In the genomic region with DNA sequence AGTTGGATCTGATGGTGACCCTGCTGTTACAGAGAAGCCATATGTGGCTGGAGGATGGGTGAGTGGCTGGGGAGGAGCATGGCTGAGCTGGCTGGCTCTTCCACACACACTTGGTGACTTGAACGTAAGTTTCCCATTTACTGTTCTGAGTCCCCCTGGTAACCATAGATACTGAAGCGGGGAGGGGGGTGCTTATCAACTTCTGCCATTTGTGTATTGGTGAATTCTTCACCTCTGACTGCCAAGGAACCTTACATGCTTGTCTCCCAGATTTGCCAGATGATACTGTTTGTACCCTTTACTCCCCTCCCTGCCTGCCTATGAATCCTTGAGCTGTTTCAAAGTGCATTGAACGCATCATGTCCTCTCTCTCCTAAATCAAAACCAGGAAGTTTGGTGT, we compare ENCODE assay signal across 20 mouse cellular contexts. TPM values are rescaled to one million over a fixed set of nuclear protein-coding genes. Genes with fewer than 3 reads are reported as not detected.
DNase-seq lines count a peak whose midpoint lies in the region; ATAC-seq and TF ChIP-seq lines count a peak whose summit lies in the region.
"Had no signal": no experiment of that assay in that cellular context is flagged by ENCODE, and none has a peak within 500 bp of the region (broad histone marks: within the 10 kb centered on the region; RNA-seq: fewer than 3 reads in every experiment).

No protein-coding gene starts in this region.

- H3K9me3 ChIP-seq in kidney, embryonic 15.5 days (replicated peaks): peaks cover 3% of the 10 kb centered on the region; the same call in 1 of the 2 replicates
- H3K9me3 ChIP-seq in kidney, embryonic 14.5 days (ENCODE audit: control insufficient read depth, low read length): no peaks in the 10 kb centered on the region; the same call in 1 of the 2 replicates
- no peaks in the 10 kb centered on the region for H3K9me3 ChIP-seq in embryonic facial prominence, embryonic 15.5 days (replicated peaks)
- no peaks in the 10 kb centered on the region for H3K9me3 ChIP-seq in intestine, postnatal 0 days (ENCODE audit: control insufficient read depth)
- peaks cover 14% of the 10 kb centered on the region for H3K9me3 ChIP-seq in midbrain, embryonic 10.5 days (replicated peaks)
- H3K9me3 ChIP-seq: embryonic facial prominence, embryonic 12.5 days; forebrain, embryonic 13.5 days; hindbrain, embryonic 12.5 days had no signal

- peak overlapping the region; percentile 41; the same call in 1 of the 2 replicates for H3K27ac ChIP-seq in kidney, embryonic 15.5 days
- H3K27ac ChIP-seq in kidney, embryonic 14.5 days (ENCODE audit: low read depth, low read length): no peak overlapping the region; the same call in 1 of the 2 replicates
- 0 out of 2 replicates have a peak overlapping the region, but pooled peaks have one; percentile 28 for H3K27ac ChIP-seq in embryonic facial prominence, embryonic 15.5 days (replicated peaks)
- H3K27ac ChIP-seq in intestine, postnatal 0 days (ENCODE audit: low read depth, low read length): peak overlapping the region; percentile 80
- no peak overlapping the region for H3K27ac ChIP-seq in midbrain, embryonic 10.5 days (replicated peaks)
- H3K27ac ChIP-seq: forebrain, embryonic 13.5 days; heart, adult 2 months; hindbrain, embryonic 12.5 days had no signal

- no peak for TF ChIP-seq CTCF in intestine, postnatal 0 days (IDR thresholded peaks at IDR 0.05; ENCODE audit: low read depth)

- intact Hi-C loops in heart, postnatal 25 days (cut with DNase I): no loop called here

- no peak overlapping the region for H3K4me3 ChIP-seq in kidney, embryonic 15.5 days (replicated peaks)
- H3K4me3 ChIP-seq in kidney, embryonic 14.5 days (ENCODE audit: low read length): no peak overlapping the region
- H3K4me3 ChIP-seq in embryonic facial prominence, embryonic 15.5 days (replicated peaks): no peak overlapping the region
- H3K4me3 ChIP-seq in intestine, postnatal 0 days (ENCODE audit: low read depth, low read length): no peak overlapping the region
- H3K4me3 ChIP-seq in midbrain, embryonic 10.5 days: no peak overlapping the region
- H3K4me3 ChIP-seq: embryonic facial prominence, embryonic 12.5 days; forebrain, embryonic 13.5 days; heart, adult 2 months; hindbrain, embryonic 12.5 days had no signal

- WGBS in kidney, embryonic 15.5 days: 60% methylated on average over 3 of the region's 3 CpGs
- 56% methylated on average over 3 of the region's 3 CpGs for WGBS in kidney, embryonic 14.5 days
- WGBS in embryonic facial prominence, embryonic 15.5 days: 56% methylated on average over 3 of the region's 3 CpGs
- WGBS in intestine, postnatal 0 days: 67% methylated on average over 3 of the region's 3 CpGs
- WGBS in midbrain, embryonic 10.5 days: 87% methylated on average over 3 of the region's 3 CpGs

- peaks cover 19% of the 10 kb centered on the region for H3K36me3 ChIP-seq in kidney, embryonic 15.5 days
- peaks cover 3% of the 10 kb centered on the region; the same call in 1 of the 2 replicates for H3K36me3 ChIP-seq in kidney, embryonic 14.5 days (ENCODE audit: control insufficient read depth, insufficient read depth, low read length)
- H3K36me3 ChIP-seq in embryonic facial prominence, embryonic 15.5 days: peaks cover 7% of the 10 kb centered on the region; the same call in 1 of the 2 replicates
- H3K36me3 ChIP-seq in intestine, postnatal 0 days (ENCODE audit: control insufficient read depth, insufficient read depth): peaks cover 12% of the 10 kb centered on the region
- H3K36me3 ChIP-seq in midbrain, embryonic 10.5 days: peaks cover 44% of the 10 kb centered on the region
- H3K36me3 ChIP-seq: embryonic facial prominence, embryonic 12.5 days had no signal

- H3K4me1 ChIP-seq in kidney, embryonic 15.5 days: peaks cover 72% of the 10 kb centered on the region
- H3K4me1 ChIP-seq in kidney, embryonic 14.5 days (ENCODE audit: control insufficient read depth, insufficient read depth, low read length): peaks cover 54% of the 10 kb centered on the region
- H3K4me1 ChIP-seq in embryonic facial prominence, embryonic 15.5 days: peaks cover 62% of the 10 kb centered on the region
- H3K4me1 ChIP-seq in intestine, postnatal 0 days (replicated peaks; ENCODE audit: control insufficient read depth, insufficient read depth, low read length): peaks cover 6% of the 10 kb centered on the region; the same call in 1 of the 2 replicates
- peaks cover 24% of the 10 kb centered on the region for H3K4me1 ChIP-seq in midbrain, embryonic 10.5 days

- peak; percentile 75 for DNase-seq in heart, adult 11 months
- no peak for DNase-seq in heart, postnatal 25 days (ENCODE audit: low spot score)
- no peak for DNase-seq in embryo, embryonic 11 days
- DNase-seq in midbrain, embryonic 10.5 days (ENCODE audit: low spot score): no peak
- DNase-seq: adrenal gland, adult 2 months; adrenal gland, postnatal 25 days; cerebellum, adult 18-20 months; cerebellum, postnatal 10 days; heart, adult 2 months; heart, postnatal 4 days had no signal

- no peaks in the 10 kb centered on the region for H3K27me3 ChIP-seq in kidney, embryonic 15.5 days
- no peaks in the 10 kb centered on the region for H3K27me3 ChIP-seq in kidney, embryonic 14.5 days (ENCODE audit: control insufficient read depth, insufficient read depth, low read length)
- no peaks in the 10 kb centered on the region for H3K27me3 ChIP-seq in embryonic facial prominence, embryonic 15.5 days
- no peaks in the 10 kb centered on the region for H3K27me3 ChIP-seq in intestine, postnatal 0 days (replicated peaks; ENCODE audit: control insufficient read depth, insufficient read depth, low read length)
- no peaks in the 10 kb centered on the region for H3K27me3 ChIP-seq in midbrain, embryonic 10.5 days (ENCODE audit: low read depth, poor library complexity, severe bottlenecking)
- H3K27me3 ChIP-seq: CH12.LX; embryonic facial prominence, embryonic 12.5 days; forebrain, embryonic 13.5 days; hindbrain, embryonic 12.5 days had no signal

- ATAC-seq in kidney, embryonic 15.5 days (replicated peaks; ENCODE audit: low FRiP score): no peak
- ATAC-seq in kidney, embryonic 14.5 days (ENCODE audit: low FRiP score, low TSS enrichment): no peak
- no peak for ATAC-seq in embryonic facial prominence, embryonic 15.5 days (ENCODE audit: insufficient number of reproducible peaks, low FRiP score, low TSS enrichment, low read depth)
- no peak for ATAC-seq in intestine, postnatal 0 days
- ATAC-seq: forebrain, embryonic 13.5 days; hindbrain, embryonic 16.5 days; inflammation-experienced regulatory T-cells, adult 6 months had no signal

- H3K9ac ChIP-seq in kidney, embryonic 15.5 days: no peak overlapping the region
- H3K9ac ChIP-seq in kidney, embryonic 14.5 days (ENCODE audit: low read depth, low read length): no peak overlapping the region
- H3K9ac ChIP-seq in embryonic facial prominence, embryonic 15.5 days: no peak overlapping the region
- no peak overlapping the region for H3K9ac ChIP-seq in intestine, postnatal 0 days (ENCODE audit: low read depth, low read length)
- H3K9ac ChIP-seq: embryonic facial prominence, embryonic 12.5 days; forebrain, embryonic 13.5 days; hindbrain, embryonic 12.5 days had no signal

- H3K4me2 ChIP-seq in kidney, embryonic 15.5 days: no peak overlapping the region
- H3K4me2 ChIP-seq in kidney, embryonic 14.5 days (replicated peaks; ENCODE audit: low read depth, low read length): no peak overlapping the region
- no peak overlapping the region for H3K4me2 ChIP-seq in embryonic facial prominence, embryonic 15.5 days (replicated peaks)
- H3K4me2 ChIP-seq in intestine, postnatal 0 days (replicated peaks; ENCODE audit: low read depth): peak overlapping the region; percentile 30; the same call in 1 of the 2 replicates
- H3K4me2 ChIP-seq: embryonic facial prominence, embryonic 12.5 days; forebrain, embryonic 13.5 days; hindbrain, embryonic 12.5 days had no signal

RNA-seq across cellular contexts. Expression of a gene that starts 27.5 kb away (rescaled TPM):
- total RNA-seq in heart, postnatal 25 days (2021): 10 to 100 TPM; 39.4 to 41.8 TPM
- 19.7 and 19.8 TPM in 2 replicates for polyA plus RNA-seq in kidney, embryonic 15.5 days (2015; fragmentation: Nextera tagmentation; extraction: Ambion mirVana)
- polyA plus RNA-seq in kidney, embryonic 14.5 days (2014; fragmentation: Nextera tagmentation; extraction: Ambion mirVana): 29.9 and 32.7 TPM in 2 replicates
- polyA plus RNA-seq in embryonic facial prominence, embryonic 15.5 days (2015; fragmentation: Nextera tagmentation; extraction: Ambion mirVana): 24.8 and 33.1 TPM in 2 replicates
- 22.3 and 23.9 TPM in 2 replicates for polyA plus RNA-seq in intestine, postnatal 0 days (2015; fragmentation: Nextera tagmentation; extraction: Ambion mirVana)
- polyA plus RNA-seq in midbrain, embryonic 10.5 days (2016; fragmentation: Nextera tagmentation; extraction: Ambion mirVana): 12.9 and 13.7 TPM in 2 replicates

Comparison
In these comparisons a context has a peak if more than half of its experiments do, and no peak if none do; other contexts are left out.
1. H3K27ac ChIP-seq: peak in kidney, embryonic 15.5 days (single experiment), embryonic facial prominence, embryonic 15.5 days (single experiment) and intestine, postnatal 0 days (single experiment); none in kidney, embryonic 14.5 days (single experiment) and midbrain, embryonic 10.5 days (single experiment).